25 mouse cellular contexts compared by ENCODE assay signal in genomic region chr2:164510621-164511190, GRCm38 (mm10). TPM values are rescaled to one million over a fixed set of nuclear protein-coding genes. Genes with fewer than 3 reads are reported as not detected.
DNase-seq lines count a peak whose midpoint lies in the region; ATAC-seq lines count a peak whose summit lies in the region.
"Had no signal": no experiment of that assay in that cellular context is flagged by ENCODE, and none has a peak within 500 bp of the region (broad histone marks: within the 10 kb centered on the region; RNA-seq: fewer than 3 reads in every experiment).

No protein-coding gene starts in this region.

- H3K27me3 ChIP-seq in heart, embryonic 10.5 days (ENCODE audit: insufficient read depth, poor library complexity, severe bottlenecking), result no peaks in the 10 kb centered on the region
- H3K27me3 ChIP-seq: CH12.LX; embryonic facial prominence, embryonic 13.5 days; forebrain, embryonic 13.5 days; limb, embryonic 12.5 days; neural tube, embryonic 12.5 days; stomach, embryonic 15.5 days had no signal

- H3K9me3 ChIP-seq in heart, embryonic 10.5 days, result no peaks in the 10 kb centered on the region
- H3K9me3 ChIP-seq: embryonic facial prominence, embryonic 13.5 days; forebrain, embryonic 13.5 days; limb, embryonic 12.5 days; neural tube, embryonic 12.5 days; stomach, embryonic 15.5 days had no signal

- 29% methylated on average over 5 of the region's 5 CpGs for WGBS in heart, embryonic 10.5 days

- DNase-seq in heart, embryonic 10.5 days (ENCODE audit: low spot score), result no peak
- no peak for DNase-seq in heart, adult 11 months
- peak; percentile 63 for DNase-seq in kidney, adult 9 months
- DNase-seq in kidney, postnatal 4 days, result peak; percentile 34 to 58
- DNase-seq in lung, postnatal 4 days, result peak; percentile 19 to 67
- no peak for DNase-seq in adrenal gland, adult 18-20 months (ENCODE audit: low spot score in 2 of 2)
- DNase-seq in left cerebral cortex, postnatal 10 days (ENCODE audit: extremely low spot score in 1 of 2, low spot score in 2 of 2), result no peak
- DNase-seq: cerebellum, postnatal 25 days; heart, adult 2 months; heart, postnatal 14 days; thymus, postnatal 14 days had no signal

- peaks cover 13% of the 10 kb centered on the region; the same call in 1 of the 2 replicates for H3K4me1 ChIP-seq in heart, embryonic 10.5 days
- H3K4me1 ChIP-seq: embryonic facial prominence, embryonic 13.5 days; forebrain, embryonic 13.5 days; neural tube, embryonic 12.5 days had no signal

- intact Hi-C loops in left cerebral cortex, postnatal 10 days (cut with DNase I), result no loop called here

- 0 out of 2 replicates have a peak overlapping the region, but pooled peaks have one; percentile 11 for H3K27ac ChIP-seq in heart, embryonic 10.5 days
- H3K27ac ChIP-seq: embryonic facial prominence, embryonic 13.5 days; forebrain, embryonic 13.5 days; limb, embryonic 12.5 days; liver, embryonic 14.5 days; neural tube, embryonic 12.5 days; stomach, embryonic 15.5 days had no signal

- peaks cover 30% of the 10 kb centered on the region for H3K36me3 ChIP-seq in heart, embryonic 10.5 days

- no peak for ATAC-seq in erythroid progenitor cell, adult 5-6 weeks (replicated peaks; ENCODE audit: low FRiP score, poor library complexity, severe bottlenecking)
- ATAC-seq: activated CD4-positive, CD25-positive, alpha-beta regulatory T cell, adult 4 months; forebrain, embryonic 13.5 days; hindbrain, embryonic 16.5 days had no signal

- no peak overlapping the region for H3K4me3 ChIP-seq in heart, embryonic 10.5 days
- H3K4me3 ChIP-seq: embryonic facial prominence, embryonic 13.5 days; forebrain, embryonic 13.5 days; heart, adult 2 months; limb, embryonic 12.5 days; neural tube, embryonic 12.5 days; stomach, embryonic 15.5 days had no signal

RNA-seq across cellular contexts. Expression of gene Pigt, which starts 13.4 kb away (rescaled TPM):
- 51.0 and 59.1 TPM in 2 replicates for polyA plus RNA-seq in heart, embryonic 10.5 days (2016; fragmentation: Nextera tagmentation; extraction: Ambion mirVana)
- total RNA-seq in adrenal gland, adult 18-20 months (2021), result 10 to 100 TPM; 63.3 to 93.6 TPM
- 100 to 1,000 TPM; 119 to 124 TPM for total RNA-seq in left cerebral cortex, postnatal 10 days (2021)
- total RNA-seq in erythroid progenitor cell, adult 5-6 weeks (2015; ENCODE audit: low replicate concordance), result 18.0 and 22.7 TPM in 2 replicates
- total RNA-seq in erythroid progenitor cell, adult 5-6 weeks (2017; ENCODE audit: low replicate concordance), result 7.7 and 26.9 TPM in 2 replicates

RNA-seq across cellular contexts. Expression of gene Dbndd2, which starts 24.8 kb away (rescaled TPM):
- polyA plus RNA-seq in heart, embryonic 10.5 days (2016; fragmentation: Nextera tagmentation; extraction: Ambion mirVana), result 7.4 and 16.5 TPM in 2 replicates
- 10 to 100 TPM in 1 of 2 experiments, 1 to 10 TPM in 1; 7.6 to 20.9 TPM for total RNA-seq in adrenal gland, adult 18-20 months (2021)
- 10 to 100 TPM; 75.5 to 77.3 TPM for total RNA-seq in left cerebral cortex, postnatal 10 days (2021)
- total RNA-seq in erythroid progenitor cell, adult 5-6 weeks (2015; ENCODE audit: low replicate concordance), result 6.3 TPM in 1 of 2 replicates, not detected in the other
- 0.61 TPM in 1 of 2 replicates, not detected in the other for total RNA-seq in erythroid progenitor cell, adult 5-6 weeks (2017; ENCODE audit: low replicate concordance)

RNA-seq across cellular contexts. Expression of gene Trp53tg5, which starts 37.2 kb away (rescaled TPM):
- polyA plus RNA-seq in heart, embryonic 10.5 days (2016; fragmentation: Nextera tagmentation; extraction: Ambion mirVana), result not detected in 2 replicates
- not detected for total RNA-seq in adrenal gland, adult 18-20 months (2021)
- total RNA-seq in left cerebral cortex, postnatal 10 days (2021), result not detected
- not detected in 2 replicates for total RNA-seq in erythroid progenitor cell, adult 5-6 weeks (2015; ENCODE audit: low replicate concordance)
- total RNA-seq in erythroid progenitor cell, adult 5-6 weeks (2017; ENCODE audit: low replicate concordance), result not detected in 2 replicates
- total RNA-seq: CH12.LX; heart, adult 2 months; heart, postnatal 14 days; layer of hippocampus, postnatal 25 days; megakaryocyte-erythroid progenitor cell, adult 5-6 weeks had no signal
- polyA plus RNA-seq: embryonic facial prominence, embryonic 13.5 days; forebrain, embryonic 13.5 days; heart, adult 2 months; hindbrain, embryonic 16.5 days; large intestine, adult 2 months; limb, embryonic 12.5 days; liver, embryonic 14.5 days; neural tube, embryonic 12.5 days; small intestine, adult 2 months had no signal

RNA-seq across cellular contexts. Expression of gene Gm20458, which starts 49.9 kb away (rescaled TPM):
- 10.3 and 11.7 TPM in 2 replicates for polyA plus RNA-seq in heart, embryonic 10.5 days (2016; fragmentation: Nextera tagmentation; extraction: Ambion mirVana)
- total RNA-seq in adrenal gland, adult 18-20 months (2021), result 1 to 10 TPM in 1 of 2 experiments, not detected in 1; 5.7 TPM
- 1 to 10 TPM; 2.2 to 6.0 TPM for total RNA-seq in left cerebral cortex, postnatal 10 days (2021)
- not detected in 2 replicates for total RNA-seq in erythroid progenitor cell, adult 5-6 weeks (2015; ENCODE audit: low replicate concordance)
- not detected in 2 replicates for total RNA-seq in erythroid progenitor cell, adult 5-6 weeks (2017; ENCODE audit: low replicate concordance)
- total RNA-seq: megakaryocyte-erythroid progenitor cell, adult 5-6 weeks had no signal

RNA-seq across cellular contexts. Expression of gene Wfdc2, which starts 51.5 kb away (rescaled TPM):
- 11.1 and 28.0 TPM in 2 replicates for polyA plus RNA-seq in heart, embryonic 10.5 days (2016; fragmentation: Nextera tagmentation; extraction: Ambion mirVana)
- total RNA-seq in adrenal gland, adult 18-20 months (2021), result under 1 TPM in 1 of 2 experiments, not detected in 1; 0.74 TPM
- under 1 TPM in 1 of 2 experiments, not detected in 1; 0.84 TPM for total RNA-seq in left cerebral cortex, postnatal 10 days (2021)
- not detected in 2 replicates for total RNA-seq in erythroid progenitor cell, adult 5-6 weeks (2015; ENCODE audit: low replicate concordance)
- total RNA-seq in erythroid progenitor cell, adult 5-6 weeks (2017; ENCODE audit: low replicate concordance), result not detected in 2 replicates
- total RNA-seq: CH12.LX; megakaryocyte-erythroid progenitor cell, adult 5-6 weeks had no signal
- polyA plus RNA-seq: activated CD4-positive, CD25-positive, alpha-beta regulatory T cell, adult 4 months had no signal

Comparison
In these comparisons a context has a peak if more than half of its experiments do, and no peak if none do; other contexts are left out.
1. DNase-seq: peak in kidney, adult 9 months (single experiment), kidney, postnatal 4 days (2 of 2) and lung, postnatal 4 days (2 of 2); none in heart, embryonic 10.5 days (single experiment), heart, adult 11 months (single experiment), adrenal gland, adult 18-20 months (0 of 2) and left cerebral cortex, postnatal 10 days (0 of 2).